Mouse (Mus musculus) midbrain, embryonic 11.5 days (tissue): Measurements from ENCODE around the gene Sgip1. TPM values are rescaled to one million over a fixed set of nuclear protein-coding genes. Genes with fewer than 3 reads are reported as not detected.

Experiments used
- ATAC-seq: fragments of 200-750 bp; cut with Nextera tagmentation; 2 replicates; pipeline ENCODE4 v1.8.0; 2017; ENCODE audit warnings: moderate TSS enrichment, moderate library complexity; ENCODE audit not compliant: low FRiP score
- DNase-seq: peaks from one replicate; pipeline ENCODE4 v3.0.0; 2015; ENCODE audit warnings: low spot score; ENCODE audit errors: missing footprints
- H3K27ac ChIP-seq: fragments of 300-500 bp; sonication (generic); 2 replicates; pipeline ENCODE4 v1.5.1; 2014; ENCODE audit warnings: low read depth, low read length
- H3K27me3 ChIP-seq: fragments of 300-500 bp; sonication (generic); 2 replicates; pipeline ENCODE4 v1.6.1; 2014; ENCODE audit warnings: mild to moderate bottlenecking, low read length, moderate library complexity, mixed read lengths; ENCODE audit not compliant: control insufficient read depth, insufficient read depth
- H3K36me3 ChIP-seq: fragments of 300-500 bp; sonication (generic); 2 replicates; pipeline ENCODE4 v1.6.1; 2014; ENCODE audit warnings: mild to moderate bottlenecking, low read length, moderate library complexity, mixed read lengths; ENCODE audit not compliant: control insufficient read depth, insufficient read depth
- H3K4me1 ChIP-seq: fragments of 300-500 bp; sonication (generic); 2 replicates; pipeline ENCODE4 v1.6.1; 2014; ENCODE audit warnings: low read length; ENCODE audit not compliant: control insufficient read depth, insufficient read depth
- H3K4me2 ChIP-seq: fragments of 300-500 bp; sonication (generic); 2 replicates; pipeline ENCODE4 v1.6.1; 2014; ENCODE audit warnings: mild to moderate bottlenecking, moderate library complexity
- H3K4me3 ChIP-seq: fragments of 300-500 bp; sonication (generic); 2 replicates; pipeline ENCODE4 v1.5.1; 2014; ENCODE audit warnings: low read depth, low read length
- H3K9ac ChIP-seq: fragments of 300-500 bp; sonication (generic); 2 replicates; pipeline ENCODE4 v1.6.1; 2014; ENCODE audit warnings: low read length
- H3K9me3 ChIP-seq: fragments of 300-500 bp; sonication (generic); 2 replicates; pipeline ENCODE4 v1.6.1; 2016; ENCODE audit warnings: low read length; ENCODE audit not compliant: control insufficient read depth
- WGBS: fragments of 180-500 bp; shearing (Covaris S2); extraction: QIAGEN DNeasy Blood & Tissue Kit; methylation state at CpG from one replicate; pipeline ENCODE4 v1.1.7; 2014; 5-methylcytosine and 5-hydroxymethylcytosine counted together
- polyA plus RNA-seq: library from polyadenylated mRNA; unstranded; fragments of >200 nt; fragmentation: Nextera tagmentation; extraction: Ambion mirVana; gene quantifications from 2 replicates; pipeline ENCODE4 v1.2.1, GENCODE M21; 2014

Gene Sgip1
- polyA plus RNA-seq, 1 experiment from 2014 or later = 14.4 TPM

- H3K36me3 ChIP-seq = no peaks in the 10 kb centered on the region
- no peak overlapping the region for H3K4me3 ChIP-seq
- no peak overlapping the region for H3K9ac ChIP-seq
- peaks cover 17% of the 10 kb centered on the region for H3K4me1 ChIP-seq
- ATAC-seq = no peak
- no peaks in the 10 kb centered on the region for H3K9me3 ChIP-seq
- no peaks in the 10 kb centered on the region for H3K27me3 ChIP-seq
- H3K4me2 ChIP-seq = no peak overlapping the region
- DNase-seq = peak; percentile 88
- H3K27ac ChIP-seq = no peak overlapping the region
- 95% methylated on average over 15 of the region's 15 CpGs for WGBS
Observed at GRCm38 (mm10) chr4:102859259-102860194, 118.4 kb downstream of the Sgip1 start.

- Histone ChIP-seq H3K27me3 (no peaks in the 10 kb centered on the region), H3K4me1 (no peaks in the 10 kb centered on the region), H3K27ac (no peak overlapping the region), H3K9ac (no peak overlapping the region), H3K9me3 (no peaks in the 10 kb centered on the region), H3K4me2 (no peak overlapping the region), H3K4me3 (no peak overlapping the region), H3K36me3 (no peaks in the 10 kb centered on the region)
- WGBS = 77% methylated on average over 15 of the region's 15 CpGs
- ATAC-seq (no peak), DNase-seq (no peak)
Observed at GRCm38 (mm10) chr4:102862751-102863710, 121.9 kb downstream of the Sgip1 start.

- WGBS = 87% methylated on average over 3 of the region's 3 CpGs
- ATAC-seq = no peak
- Histone ChIP-seq H3K27me3 (no peaks in the 10 kb centered on the region), H3K36me3 (no peaks in the 10 kb centered on the region), H3K27ac (no peak overlapping the region), H3K4me3 (no peak overlapping the region), H3K4me2 (no peak overlapping the region), H3K9ac (no peak overlapping the region), H3K9me3 (no peaks in the 10 kb centered on the region), H3K4me1 (no peaks in the 10 kb centered on the region)
- no peak for DNase-seq
Observed at GRCm38 (mm10) chr4:102866531-102866930, 125.4 kb downstream of the Sgip1 start.

- H3K27ac ChIP-seq = no peak overlapping the region
- no peak overlapping the region for H3K4me2 ChIP-seq
- 82% methylated on average over 4 of the region's 4 CpGs for WGBS
- H3K27me3 ChIP-seq = no peaks in the 10 kb centered on the region
- ATAC-seq (no peak), DNase-seq (no peak)
- H3K36me3 ChIP-seq = no peaks in the 10 kb centered on the region
- H3K9ac ChIP-seq = no peak overlapping the region
- H3K4me3 ChIP-seq = no peak overlapping the region
- no peaks in the 10 kb centered on the region for H3K4me1 ChIP-seq
- H3K9me3 ChIP-seq = no peaks in the 10 kb centered on the region; the same call in 1 of the 2 replicates
Observed at GRCm38 (mm10) chr4:102871274-102871673, 130.2 kb downstream of the Sgip1 start.

- no peak overlapping the region for H3K4me2 ChIP-seq
- no peak overlapping the region for H3K27ac ChIP-seq
- H3K36me3 ChIP-seq = no peaks in the 10 kb centered on the region
- H3K9me3 ChIP-seq = no peaks in the 10 kb centered on the region
- no peak overlapping the region for H3K4me3 ChIP-seq
- WGBS = 94% methylated on average over 3 of the region's 3 CpGs
- ATAC-seq (no peak), DNase-seq (no peak)
- H3K9ac ChIP-seq = no peak overlapping the region
- H3K4me1 ChIP-seq = no peaks in the 10 kb centered on the region
- no peaks in the 10 kb centered on the region for H3K27me3 ChIP-seq
Observed at GRCm38 (mm10) chr4:102883142-102883541, 142.0 kb downstream of the Sgip1 start.

- Histone ChIP-seq H3K27ac (no peak overlapping the region), H3K9me3 (no peaks in the 10 kb centered on the region), H3K4me2 (no peak overlapping the region), H3K9ac (no peak overlapping the region), H3K4me3 (no peak overlapping the region), H3K4me1 (no peaks in the 10 kb centered on the region), H3K27me3 (no peaks in the 10 kb centered on the region), H3K36me3 (no peaks in the 10 kb centered on the region)
- WGBS = 87% methylated on average over 4 of the region's 4 CpGs
- ATAC-seq = no peak
- no peak for DNase-seq
Observed at GRCm38 (mm10) chr4:102884228-102884627, 143.1 kb downstream of the Sgip1 start.

- DNase-seq (no peak), ATAC-seq (no peak)
- Histone ChIP-seq H3K9ac (no peak overlapping the region), H3K9me3 (no peaks in the 10 kb centered on the region), H3K27me3 (no peaks in the 10 kb centered on the region), H3K27ac (no peak overlapping the region), H3K4me2 (no peak overlapping the region), H3K4me1 (no peaks in the 10 kb centered on the region), H3K36me3 (no peaks in the 10 kb centered on the region), H3K4me3 (no peak overlapping the region)
- 83% methylated on average over 2 of the region's 2 CpGs for WGBS
Observed at GRCm38 (mm10) chr4:102886459-102886858, 145.4 kb downstream of the Sgip1 start.

GRCm38 (mm10) chr4:102886902-102887301 lies 145.8 kb downstream of the Sgip1 start:
- Histone ChIP-seq H3K4me2 (no peak overlapping the region), H3K9ac (no peak overlapping the region), H3K27me3 (no peaks in the 10 kb centered on the region), H3K4me3 (no peak overlapping the region), H3K4me1 (no peaks in the 10 kb centered on the region), H3K9me3 (no peaks in the 10 kb centered on the region), H3K27ac (no peak overlapping the region), H3K36me3 (no peaks in the 10 kb centered on the region)
- DNase-seq (no peak), ATAC-seq (no peak)
- WGBS = 85% methylated on average over 4 of the region's 4 CpGs
